Mouse (Mus musculus) ES-Bruce4 (cell line): Measurements from ENCODE around the gene Rab11fip4.

Source experiments
- CTCF ChIP-seq: IDR thresholded peaks from one replicate; pipeline ENCODE4 v1.8.1; 2011; ENCODE audit warnings: low read depth, low read length
- EP300 ChIP-seq: IDR thresholded peaks from 2 replicates; pipeline ENCODE4 v1.6.1; 2011; ENCODE audit warnings: low read depth, low read length; ENCODE audit not compliant: insufficient read depth
- POLR2A ChIP-seq: IDR thresholded peaks from one replicate; pipeline ENCODE4 v1.8.1; 2011; ENCODE audit warnings: low read length; ENCODE audit not compliant: insufficient read depth

GRCm38 (mm10) chr11:79633366-79633765 is 42.4 kb downstream of the Rab11fip4 start:
- TF ChIP-seq EP300: no peak
- no peak for TF ChIP-seq CTCF
- no peak for TF ChIP-seq POLR2A
